Mouse (Mus musculus): ENCODE measurements around the gene Akr1b3. TPM values are rescaled to one million over a fixed set of nuclear protein-coding genes. Genes with fewer than 3 reads are reported as not detected.

Gene Akr1b3
- polyA plus RNA-seq, 1 experiment, result not detected

GRCm38 (mm10) chr6:34304675-34305241, 12.5 kb downstream of the Akr1b3 start:
- Histone ChIP-seq H3K4me1 (ENCODE audit: control insufficient read depth, insufficient read depth, low read length) (0 out of 2 replicates have a peak, but pooled peaks cover 3% of the 10 kb centered on the region), H3K27ac (ENCODE audit: insufficient read depth, low read depth, low read length) (no peak overlapping the region), H3K4me3 (ENCODE audit: insufficient read depth, low read depth, low read length) (no peak overlapping the region)
- no peak for TF ChIP-seq CTCF (IDR thresholded peaks at IDR 0.05; ENCODE audit: insufficient read depth, low read depth, low read length)
- TF ChIP-seq POLR2A (IDR thresholded peaks at IDR 0.05; ENCODE audit: insufficient read depth, low read depth, low read length), result no peak
- 77% methylated on average over 10 of the region's 10 CpGs for WGBS

GRCm38 (mm10) chr6:34297055-34297454, 20.2 kb downstream of the Akr1b3 start:
- Histone ChIP-seq H3K27ac (ENCODE audit: insufficient read depth, low read depth, low read length) (no peak overlapping the region), H3K4me1 (ENCODE audit: control insufficient read depth, insufficient read depth, low read length) (no peaks in the 10 kb centered on the region), H3K4me3 (ENCODE audit: insufficient read depth, low read depth, low read length) (no peak overlapping the region)
- TF ChIP-seq CTCF (IDR thresholded peaks at IDR 0.05; ENCODE audit: insufficient read depth, low read depth, low read length) (no peak), POLR2A (IDR thresholded peaks at IDR 0.05; ENCODE audit: insufficient read depth, low read depth, low read length) (no peak)
- WGBS, result 98% methylated on average over 3 of the region's 3 CpGs

- TF ChIP-seq CTCF (IDR thresholded peaks at IDR 0.05; ENCODE audit: insufficient read depth, low read depth, low read length) (no peak), POLR2A (IDR thresholded peaks at IDR 0.05; ENCODE audit: insufficient read depth, low read depth, low read length) (no peak)
- H3K4me3 ChIP-seq (ENCODE audit: insufficient read depth, low read depth, low read length), result no peak overlapping the region
- no peaks in the 10 kb centered on the region for H3K4me1 ChIP-seq (ENCODE audit: control insufficient read depth, insufficient read depth, low read length)
- WGBS, result 88% methylated on average over 9 of the region's 9 CpGs
- H3K27ac ChIP-seq (ENCODE audit: insufficient read depth, low read depth, low read length), result no peak overlapping the region
These were observed 21.8 kb downstream of the Akr1b3 start for GRCm38 (mm10) chr6:34295437-34295836.

GRCm38 (mm10) chr6:34292882-34293487, 24.3 kb downstream of the Akr1b3 start:
- no peak for TF ChIP-seq CTCF (IDR thresholded peaks at IDR 0.05; ENCODE audit: insufficient read depth, low read depth, low read length)
- TF ChIP-seq POLR2A (IDR thresholded peaks at IDR 0.05; ENCODE audit: insufficient read depth, low read depth, low read length), result no peak
- no peak overlapping the region for H3K4me3 ChIP-seq (ENCODE audit: insufficient read depth, low read depth, low read length)
- no peak overlapping the region for H3K27ac ChIP-seq (ENCODE audit: insufficient read depth, low read depth, low read length)
- H3K4me1 ChIP-seq (ENCODE audit: control insufficient read depth, insufficient read depth, low read length), result no peaks in the 10 kb centered on the region
- 28% methylated on average over 9 of the region's 9 CpGs for WGBS

- no peak for TF ChIP-seq CTCF (IDR thresholded peaks at IDR 0.05; ENCODE audit: insufficient read depth, low read depth, low read length)
- TF ChIP-seq POLR2A (IDR thresholded peaks at IDR 0.05; ENCODE audit: insufficient read depth, low read depth, low read length), result no peak
- H3K27ac ChIP-seq (ENCODE audit: insufficient read depth, low read depth, low read length), result no peak overlapping the region
- WGBS, result 65% methylated on average over 11 of the region's 11 CpGs
- H3K4me1 ChIP-seq (ENCODE audit: control insufficient read depth, insufficient read depth, low read length), result no peaks in the 10 kb centered on the region
- no peak overlapping the region for H3K4me3 ChIP-seq (ENCODE audit: insufficient read depth, low read depth, low read length)
These were observed 24.9 kb downstream of the Akr1b3 start for GRCm38 (mm10) chr6:34292196-34292881.

- 85% methylated on average over 8 of the region's 8 CpGs for WGBS
- Histone ChIP-seq H3K4me3 (ENCODE audit: insufficient read depth, low read depth, low read length) (no peak overlapping the region), H3K27ac (ENCODE audit: insufficient read depth, low read depth, low read length) (no peak overlapping the region), H3K4me1 (ENCODE audit: control insufficient read depth, insufficient read depth, low read length) (no peaks in the 10 kb centered on the region)
- no peak for TF ChIP-seq CTCF (IDR thresholded peaks at IDR 0.05; ENCODE audit: insufficient read depth, low read depth, low read length)
- no peak for TF ChIP-seq POLR2A (IDR thresholded peaks at IDR 0.05; ENCODE audit: insufficient read depth, low read depth, low read length)
These were observed 26.6 kb downstream of the Akr1b3 start for GRCm38 (mm10) chr6:34290681-34291080.

GRCm38 (mm10) chr6:34290091-34290490, 27.2 kb downstream of the Akr1b3 start:
- WGBS, result 87% methylated on average over 17 of the region's 17 CpGs
- H3K27ac ChIP-seq (ENCODE audit: insufficient read depth, low read depth, low read length), result no peak overlapping the region
- no peaks in the 10 kb centered on the region for H3K4me1 ChIP-seq (ENCODE audit: control insufficient read depth, insufficient read depth, low read length)

GRCm38 (mm10) chr6:34288098-34288497, 29.2 kb downstream of the Akr1b3 start:
- H3K27ac ChIP-seq (ENCODE audit: insufficient read depth, low read depth, low read length), result no peak overlapping the region
- no peaks in the 10 kb centered on the region for H3K4me1 ChIP-seq (ENCODE audit: control insufficient read depth, insufficient read depth, low read length)
- TF ChIP-seq POLR2A (IDR thresholded peaks at IDR 0.05; ENCODE audit: insufficient read depth, low read depth, low read length), result no peak
- no peak for TF ChIP-seq CTCF (IDR thresholded peaks at IDR 0.05; ENCODE audit: insufficient read depth, low read depth, low read length)
- 71% methylated on average over 10 of the region's 10 CpGs for WGBS
- H3K4me3 ChIP-seq (ENCODE audit: insufficient read depth, low read depth, low read length), result no peak overlapping the region

More at GRCm38 (mm10) chr6:34290091-34290490, 27.2 kb downstream of the Akr1b3 start:
- TF ChIP-seq CTCF (IDR thresholded peaks at IDR 0.05; ENCODE audit: insufficient read depth, low read depth, low read length) (no peak), POLR2A (IDR thresholded peaks at IDR 0.05; ENCODE audit: insufficient read depth, low read depth, low read length) (no peak)
- H3K4me3 ChIP-seq (ENCODE audit: insufficient read depth, low read depth, low read length), result no peak overlapping the region

- WGBS, result 83% methylated on average over 3 of the region's 3 CpGs
- Histone ChIP-seq H3K4me3 (ENCODE audit: insufficient read depth, low read depth, low read length) (no peak overlapping the region), H3K27ac (ENCODE audit: insufficient read depth, low read depth, low read length) (no peak overlapping the region), H3K4me1 (ENCODE audit: control insufficient read depth, insufficient read depth, low read length) (no peaks in the 10 kb centered on the region)
- TF ChIP-seq POLR2A (IDR thresholded peaks at IDR 0.05; ENCODE audit: insufficient read depth, low read depth, low read length), result no peak
- TF ChIP-seq CTCF (IDR thresholded peaks at IDR 0.05; ENCODE audit: insufficient read depth, low read depth, low read length), result no peak
These were observed 30.4 kb downstream of the Akr1b3 start for GRCm38 (mm10) chr6:34286841-34287240.

Data from olfactory bulb, adult 2 months (tissue).